Comparison of ENCODE assay signal across 8 mouse cellular contexts in genomic region chr6:85961101-85962091, GRCm38 (mm10). TPM values are rescaled to one million over a fixed set of nuclear protein-coding genes. Genes with fewer than 3 reads are reported as not detected.
DNase-seq lines count a peak whose midpoint lies in the region; ATAC-seq and TF ChIP-seq lines count a peak whose summit lies in the region.

Gene Dusp11 (minus strand): TSS chr6:85961667.

- H3K4me3 ChIP-seq in ES-E14 (ENCODE audit: insufficient read depth in 1 of 2, low read depth in 1 of 2, low read length in 2 of 2, poor library complexity in 1 of 2, severe bottlenecking in 1 of 2), result peak within 1 kb of the TSS; percentile 77 to 91
- peak within 1 kb of the TSS; percentile 81 for H3K4me3 ChIP-seq in forebrain, embryonic 16.5 days (replicated peaks; ENCODE audit: low read length)
- peak within 1 kb of the TSS; percentile 70 for H3K4me3 ChIP-seq in layer of hippocampus, adult 2 months
- H3K4me3 ChIP-seq in lung, embryonic 14.5 days (ENCODE audit: low read depth, low read length), result peak within 1 kb of the TSS; percentile 75
- peak within 1 kb of the TSS; percentile 89 for H3K4me3 ChIP-seq in olfactory bulb, adult 2 months (ENCODE audit: insufficient read depth, low read depth, low read length)
- H3K4me3 ChIP-seq in thymus, adult 2 months (ENCODE audit: control insufficient read depth, insufficient read depth, low read length), result peak within 1 kb of the TSS; percentile 76

- H3K36me3 ChIP-seq in ES-E14 (ENCODE audit: control insufficient read depth, insufficient read depth, low read length, poor library complexity, severe bottlenecking), result peaks cover 4% of the 10 kb centered on the region
- H3K36me3 ChIP-seq in forebrain, embryonic 16.5 days (ENCODE audit: control insufficient read depth, insufficient read depth), result 0 out of 2 replicates have a peak, but pooled peaks cover 3% of the 10 kb centered on the region
- peaks cover 20% of the 10 kb centered on the region for H3K36me3 ChIP-seq in lung, embryonic 14.5 days (ENCODE audit: insufficient read depth)
- peaks cover 6% of the 10 kb centered on the region for H3K36me3 ChIP-seq in thymus, adult 2 months (ENCODE audit: control insufficient read depth, insufficient read depth, low read length)

- in situ Hi-C loops in ES-E14 (cut with MboI; ENCODE audit: low sequenced_read_pairs in 2 of 2, unreplicated experiment in 2 of 2), result no loop called here

- H3K4me2 ChIP-seq in forebrain, embryonic 16.5 days (ENCODE audit: low read length), result peak within 1 kb of the TSS; percentile 80
- H3K4me2 ChIP-seq in lung, embryonic 14.5 days, result peak within 1 kb of the TSS; percentile 73

- TF ChIP-seq POLR2A in olfactory bulb, adult 2 months (IDR thresholded peaks at IDR 0.05; ENCODE audit: insufficient read depth, low read depth, low read length), result peak; percentile 79
- peak; percentile 83 for TF ChIP-seq POLR2A in thymus, adult 2 months (IDR thresholded peaks at IDR 0.05; ENCODE audit: control insufficient read depth, extremely low read depth, insufficient read depth, low read length, poor library complexity)

- ATAC-seq in forebrain, embryonic 16.5 days, result peak; percentile 97
- ATAC-seq in lung, embryonic 14.5 days (ENCODE audit: insufficient read depth), result peak; percentile 98

- intact Hi-C loops in heart, postnatal 36 days (cut with DNase I), result loop anchor here (1.0 to 5.0 kb wide), 3 partner anchors 24 to 49 kb away; partner anchors contain the start of gene Nat8f1

- DNase-seq in ES-E14 (ENCODE audit: low read depth, low spot score), result peak; percentile 77
- peak; percentile 92 for DNase-seq in cerebellum, adult 11-12 months
- peak; percentile 92 to 94 for DNase-seq in heart, postnatal 36 days
- DNase-seq in layer of hippocampus, adult 2 months (ENCODE audit: low spot score in 2 of 2), result peak; percentile 93 to 94
- DNase-seq in lung, embryonic 14.5 days, result peak; percentile 97
- peak; percentile 91 for DNase-seq in thymus, adult 2 months

- peak within 1 kb of the TSS; percentile 87 for H3K9ac ChIP-seq in ES-E14 (ENCODE audit: insufficient read depth, low read depth, low read length, poor library complexity, severe bottlenecking)
- H3K9ac ChIP-seq in forebrain, embryonic 16.5 days (replicated peaks; ENCODE audit: low read depth, low read length), result peak within 1 kb of the TSS; percentile 95
- peak within 1 kb of the TSS; percentile 85 for H3K9ac ChIP-seq in lung, embryonic 14.5 days

- H3K9me3 ChIP-seq in ES-E14 (ENCODE audit: control insufficient read depth, insufficient read depth, low read depth, low read length), result no peaks in the 10 kb centered on the region
- H3K9me3 ChIP-seq in forebrain, embryonic 16.5 days (ENCODE audit: control insufficient read depth, low read length), result no peaks in the 10 kb centered on the region
- H3K9me3 ChIP-seq in lung, embryonic 14.5 days (ENCODE audit: low read depth, low read length), result no peaks in the 10 kb centered on the region

- peak; percentile 11; the same call in 1 of the 2 replicates for TF ChIP-seq CTCF in layer of hippocampus, adult 2 months (conservative IDR thresholded peaks at IDR 0.05)
- TF ChIP-seq CTCF in lung, embryonic 14.5 days (IDR thresholded peaks at IDR 0.05; ENCODE audit: low read depth), result no peak
- TF ChIP-seq CTCF in olfactory bulb, adult 2 months (IDR thresholded peaks at IDR 0.05; ENCODE audit: insufficient read depth, low read depth, low read length), result 0 out of 2 replicates have a peak, but pooled peaks have one; percentile 10
- TF ChIP-seq CTCF in thymus, adult 2 months (IDR thresholded peaks at IDR 0.05; ENCODE audit: borderline replicate concordance, control insufficient read depth, extremely low read depth, insufficient read depth, low read length, poor library complexity), result peak; percentile 58; the same call in 1 of the 2 replicates

- under 1% methylated on average over 70 of the region's 70 CpGs for WGBS in forebrain, embryonic 16.5 days
- under 1% methylated on average over 68 of the region's 70 CpGs for WGBS in lung, embryonic 14.5 days
- under 1% methylated on average over 70 of the region's 70 CpGs for WGBS in olfactory bulb, adult 2 months
- WGBS in thymus, adult 2 months, result under 1% methylated on average over 70 of the region's 70 CpGs

- H3K27ac ChIP-seq in ES-E14 (ENCODE audit: insufficient read depth, low read depth, low read length, poor library complexity, severe bottlenecking), result peak within 1 kb of the TSS; percentile 76
- H3K27ac ChIP-seq in forebrain, embryonic 16.5 days (ENCODE audit: low read length), result peak within 1 kb of the TSS; percentile 96
- H3K27ac ChIP-seq in layer of hippocampus, adult 2 months, result peak within 1 kb of the TSS; percentile 98
- H3K27ac ChIP-seq in lung, embryonic 14.5 days (ENCODE audit: low read depth), result peak within 1 kb of the TSS; percentile 99
- H3K27ac ChIP-seq in olfactory bulb, adult 2 months (ENCODE audit: insufficient read depth, low read depth, low read length), result peak within 1 kb of the TSS; percentile 94
- H3K27ac ChIP-seq in thymus, adult 2 months (ENCODE audit: control insufficient read depth, insufficient read depth, low read length), result peak within 1 kb of the TSS; percentile 86

- peaks cover 1 to 2% of the 10 kb centered on the region in 2 experiments; a peak in 2 of 4 replicates for H3K4me1 ChIP-seq in ES-E14 (ENCODE audit: control insufficient read depth in 2 of 2, insufficient read depth in 2 of 2, low read length in 2 of 2, poor library complexity in 1 of 2)
- H3K4me1 ChIP-seq in forebrain, embryonic 16.5 days (replicated peaks; ENCODE audit: control insufficient read depth, insufficient read depth, low read length), result peaks cover 14% of the 10 kb centered on the region
- peaks cover 8% of the 10 kb centered on the region; the same call in 1 of the 2 replicates for H3K4me1 ChIP-seq in lung, embryonic 14.5 days (ENCODE audit: insufficient read depth)
- no peaks in the 10 kb centered on the region for H3K4me1 ChIP-seq in olfactory bulb, adult 2 months (ENCODE audit: control insufficient read depth, insufficient read depth, low read length)
- H3K4me1 ChIP-seq in thymus, adult 2 months (replicated peaks; ENCODE audit: control insufficient read depth, insufficient read depth, low read length), result peaks cover 6% of the 10 kb centered on the region

- no peaks in the 10 kb centered on the region for H3K27me3 ChIP-seq in forebrain, embryonic 16.5 days (replicated peaks; ENCODE audit: control insufficient read depth, insufficient read depth, low read length)
- H3K27me3 ChIP-seq in lung, embryonic 14.5 days (ENCODE audit: insufficient read depth, low read length), result no peaks in the 10 kb centered on the region
- no peaks in the 10 kb centered on the region for H3K27me3 ChIP-seq in thymus, adult 2 months (ENCODE audit: control insufficient read depth, insufficient read depth, low read length)

TF ChIP-seq in ES-E14, 5 proteins besides CTCF, POLR2A, EP300 and RAD21:
- TF ChIP-seq HCFC1 (IDR thresholded peaks at IDR 0.05; ENCODE audit: borderline replicate concordance, insufficient read depth, low read length), result 0 out of 2 replicates have a peak, but pooled peaks have one; percentile 6
- TF ChIP-seq ZC3H11A (IDR thresholded peaks at IDR 0.05; ENCODE audit: borderline replicate concordance, low read depth, low read length), result no peak

RNA-seq across cellular contexts. Expression of gene Dusp11, which starts in this region (rescaled TPM):
- 28.8 and 29.4 TPM in 2 replicates for total RNA-seq in ES-E14 (2012; rRNA removed)
- 42.4 and 56.3 TPM in 2 replicates for polyA plus RNA-seq in forebrain, embryonic 16.5 days (2015; fragmentation: Nextera tagmentation; extraction: Ambion mirVana)
- total RNA-seq in heart, postnatal 36 days (2021), result 10 to 100 TPM; 41.3 to 44.8 TPM
- total RNA-seq in layer of hippocampus, adult 2 months (2021), result 10 to 100 TPM; 77.9 to 85.5 TPM
- 50.0 and 56.3 TPM in 2 replicates for polyA plus RNA-seq in lung, embryonic 14.5 days (2014; fragmentation: Nextera tagmentation; extraction: Ambion mirVana)
- 707 TPM in 1 of 2 replicates, not detected in the other for polyA plus RNA-seq in olfactory bulb, adult 2 months (2012; ENCODE audit: insufficient read depth, insufficient read length, low replicate concordance, missing spikeins)
- 60.8 and 65.6 TPM in 2 replicates for polyA plus RNA-seq in thymus, adult 2 months (2012; rRNA removed)

Comparison
In these comparisons a context has a peak if more than half of its experiments do, and no peak if none do; other contexts are left out.
1. Peak in every context shown above with its lines: DNase-seq, ATAC-seq, H3K4me3 ChIP-seq and H3K27ac ChIP-seq.